Mouse (Mus musculus): ENCODE measurements around the gene Tnfrsf21. TPM values are rescaled to one million over a fixed set of nuclear protein-coding genes. Genes with fewer than 3 reads are reported as not detected.
A peak's percentile ranks its signal among the peaks of the same experiment; 100 is the strongest.

Tnfrsf21 gene
- polyA plus RNA-seq, 1 experiment from 2014 or later, result 23.6 TPM

DNA sequence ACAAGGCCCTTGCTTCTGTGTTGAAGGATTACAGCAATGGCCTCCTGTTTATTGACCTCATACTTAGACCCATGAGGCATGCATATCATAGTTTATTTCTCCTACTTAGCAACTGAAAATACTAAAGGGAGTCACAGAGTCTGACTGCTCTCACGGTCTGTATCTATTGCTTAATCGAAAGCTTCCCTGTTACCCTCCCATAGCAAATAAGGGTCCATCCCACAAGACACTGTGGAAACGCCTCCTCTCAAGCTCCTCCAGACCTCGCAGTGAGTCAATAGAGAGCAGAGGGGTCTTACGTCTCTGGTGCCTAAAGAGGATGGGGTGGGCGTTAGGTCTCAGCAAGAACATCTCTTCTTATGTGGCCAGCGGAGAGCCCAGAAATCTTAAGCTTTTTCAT lies 15.8 kb upstream of the Tnfrsf21 start:
- Histone ChIP-seq H3K4me1 (no peaks in the 10 kb centered on the region), H3K4me3 (no peak overlapping the region), H3K9me3 (no peaks in the 10 kb centered on the region), H3K27ac (replicated peaks) (no peak overlapping the region), H3K36me3 (replicated peaks) (no peaks in the 10 kb centered on the region), H3K27me3 (replicated peaks; ENCODE audit: low read depth, poor library complexity, severe bottlenecking) (no peaks in the 10 kb centered on the region)
- DNase-seq (ENCODE audit: low spot score), result no peak
- 92% methylated on average over 7 of the region's 7 CpGs for WGBS

DNA sequence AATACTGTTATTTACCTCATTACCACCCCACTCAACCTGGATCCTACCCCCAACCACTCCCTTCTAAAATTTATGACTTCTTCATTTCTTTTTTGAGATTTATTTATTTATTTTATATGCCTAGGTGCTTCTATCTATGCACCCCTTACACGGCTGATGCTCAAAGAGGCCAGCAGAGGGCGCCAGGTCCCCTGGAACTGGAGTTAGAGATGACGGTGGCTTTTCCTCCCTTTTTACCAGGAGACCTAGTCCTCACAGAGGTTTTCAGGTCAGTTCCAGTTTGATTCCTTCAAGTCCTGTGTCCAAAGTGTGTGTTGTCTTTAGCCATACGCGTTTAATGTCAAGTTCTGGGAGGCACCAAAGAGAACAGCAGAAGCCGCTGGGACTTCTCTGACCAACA lies 3.6 kb upstream of the Tnfrsf21 start:
- Histone ChIP-seq H3K36me3 (replicated peaks) (no peaks in the 10 kb centered on the region), H3K9me3 (no peaks in the 10 kb centered on the region), H3K27me3 (replicated peaks; ENCODE audit: low read depth, poor library complexity, severe bottlenecking) (0 out of 2 replicates have a peak, but pooled peaks cover 4% of the 10 kb centered on the region), H3K4me1 (peaks cover 7% of the 10 kb centered on the region), H3K4me3 (no peak overlapping the region), H3K27ac (replicated peaks) (no peak overlapping the region)
- peak; percentile 73 for DNase-seq (ENCODE audit: low spot score)
- WGBS, result 18% methylated on average over 6 of the region's 6 CpGs

DNA sequence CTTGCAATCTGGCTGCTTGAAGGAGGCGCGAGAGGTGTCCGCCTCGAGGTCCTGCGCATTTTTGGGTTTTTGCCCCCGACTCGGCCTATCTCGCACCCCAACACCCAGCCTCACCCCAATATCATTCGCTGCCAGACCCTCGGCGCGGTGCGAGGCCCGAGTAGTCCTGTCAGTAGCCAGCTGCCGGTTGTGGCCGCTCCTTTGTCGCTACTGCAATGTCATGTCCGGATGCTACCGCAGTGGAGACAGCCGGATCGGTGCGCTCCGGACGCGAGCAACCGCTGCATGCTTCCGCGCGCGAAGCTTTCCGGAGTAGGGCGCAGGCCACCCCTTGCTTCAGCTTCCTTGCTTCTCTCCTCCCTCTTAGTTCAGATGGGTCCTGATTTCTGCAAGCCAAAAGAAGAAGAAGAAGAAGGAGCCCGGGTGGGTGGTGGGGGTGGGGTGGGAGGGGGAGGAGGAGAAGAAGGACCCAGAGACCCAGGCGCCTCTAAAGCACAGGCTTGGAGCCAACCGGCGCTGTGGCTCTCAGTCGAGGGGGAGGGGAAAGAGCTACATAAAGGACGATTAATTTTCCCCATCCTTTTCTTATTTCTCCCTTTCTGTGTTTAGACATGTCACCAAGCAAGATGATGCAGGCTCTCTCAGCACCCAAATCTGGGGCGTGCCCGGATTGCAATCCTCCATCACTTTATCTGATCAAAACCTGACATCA lies 1.1 kb downstream of the Tnfrsf21 start:
- peak overlapping the region; percentile 93 for H3K27ac ChIP-seq (replicated peaks)

DNA sequence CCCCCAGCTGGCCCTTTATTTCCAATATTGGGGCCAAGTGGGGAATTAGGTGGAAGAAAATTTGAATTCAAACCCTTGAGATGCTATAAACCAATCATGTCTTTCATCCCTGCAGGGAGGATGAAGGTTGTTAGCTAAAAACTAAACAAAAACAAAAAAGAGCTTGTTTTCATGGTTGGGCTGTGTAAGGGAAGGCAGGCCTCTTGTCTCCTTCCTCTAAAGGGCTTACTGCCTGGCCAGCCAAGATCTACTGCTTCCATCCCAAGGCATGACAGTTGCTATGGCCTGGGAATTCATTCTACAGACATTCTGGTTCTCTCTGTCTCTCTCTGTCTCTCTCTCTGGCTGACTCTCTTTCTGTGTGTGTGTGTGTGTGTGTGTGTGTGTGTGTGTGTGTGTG lies 1.7 kb downstream of the Tnfrsf21 start:
- H3K27me3 ChIP-seq (replicated peaks; ENCODE audit: low read depth, poor library complexity, severe bottlenecking), result no peaks in the 10 kb centered on the region
- H3K4me1 ChIP-seq, result peaks cover 16% of the 10 kb centered on the region
- H3K4me3 ChIP-seq, result peak overlapping the region; percentile 91
- peak overlapping the region; percentile 93 for H3K27ac ChIP-seq (replicated peaks)
- no peak for DNase-seq (ENCODE audit: low spot score)
- no peaks in the 10 kb centered on the region for H3K9me3 ChIP-seq
- H3K36me3 ChIP-seq (replicated peaks), result peaks cover 25% of the 10 kb centered on the region

More for the DNA sequence above, 1.1 kb downstream of the Tnfrsf21 start:
- Histone ChIP-seq H3K9me3 (no peaks in the 10 kb centered on the region), H3K36me3 (replicated peaks) (peaks cover 20% of the 10 kb centered on the region), H3K27me3 (replicated peaks; ENCODE audit: low read depth, poor library complexity, severe bottlenecking) (no peaks in the 10 kb centered on the region), H3K4me3 (peak overlapping the region; percentile 91), H3K4me1 (peaks cover 16% of the 10 kb centered on the region)
- DNase-seq (ENCODE audit: low spot score), result peak; percentile 72
- WGBS, result 1% methylated on average over 40 of the region's 40 CpGs

DNA sequence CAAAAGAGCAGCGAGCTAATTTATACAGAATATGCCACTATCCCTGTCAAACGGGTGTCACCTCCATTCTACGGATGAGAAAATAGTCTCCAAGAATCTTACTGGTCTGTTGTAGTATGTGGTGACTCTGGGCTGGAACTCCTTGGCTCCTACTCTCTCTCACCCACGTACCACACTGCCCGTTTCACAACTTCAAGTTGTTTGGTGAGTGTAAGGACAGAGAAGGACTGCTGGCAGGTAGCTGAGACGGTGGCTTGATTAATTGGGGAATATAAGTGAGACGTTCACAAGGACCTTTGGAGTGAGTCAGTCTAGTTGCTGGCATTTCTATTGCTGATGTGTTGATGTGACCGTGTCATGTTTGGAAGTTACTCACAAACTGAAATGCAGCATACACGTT lies 3.3 kb downstream of the Tnfrsf21 start:
- H3K4me1 ChIP-seq, result peaks cover 16% of the 10 kb centered on the region
- H3K4me3 ChIP-seq, result no peak overlapping the region

DNA sequence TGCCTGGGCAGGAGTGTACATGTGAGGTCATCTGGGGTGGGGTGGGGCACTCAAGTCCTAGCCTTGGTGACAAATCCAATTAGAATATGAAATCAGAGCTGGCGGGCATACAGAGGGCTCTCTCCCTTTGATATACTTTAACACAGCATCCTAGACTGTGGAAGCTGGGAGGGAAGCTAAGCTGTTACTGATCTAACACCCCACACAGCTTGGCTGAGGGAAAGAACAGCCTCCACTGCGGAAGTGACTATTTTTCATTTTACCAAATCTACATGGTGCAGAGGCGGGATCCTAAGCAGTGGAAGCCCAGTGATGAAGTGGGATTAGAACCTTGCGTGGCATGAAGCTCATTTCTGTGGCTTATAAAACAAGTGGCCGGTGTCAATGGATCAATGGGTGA lies 4.7 kb downstream of the Tnfrsf21 start:
- 96% methylated on average over 5 of the region's 5 CpGs for WGBS
- H3K9me3 ChIP-seq, result no peaks in the 10 kb centered on the region
- no peak for DNase-seq (ENCODE audit: low spot score)
- H3K4me3 ChIP-seq, result no peak overlapping the region
- no peaks in the 10 kb centered on the region for H3K27me3 ChIP-seq (replicated peaks; ENCODE audit: low read depth, poor library complexity, severe bottlenecking)
- H3K27ac ChIP-seq (replicated peaks), result no peak overlapping the region
- H3K4me1 ChIP-seq, result peaks cover 16% of the 10 kb centered on the region
- peaks cover 31% of the 10 kb centered on the region for H3K36me3 ChIP-seq (replicated peaks)

More for the DNA sequence above, 3.3 kb downstream of the Tnfrsf21 start:
- Histone ChIP-seq H3K27me3 (replicated peaks; ENCODE audit: low read depth, poor library complexity, severe bottlenecking) (no peaks in the 10 kb centered on the region), H3K36me3 (replicated peaks) (peaks cover 25% of the 10 kb centered on the region), H3K27ac (replicated peaks) (no peak overlapping the region), H3K9me3 (no peaks in the 10 kb centered on the region)
- 93% methylated on average over 9 of the region's 9 CpGs for WGBS
- no peak for DNase-seq (ENCODE audit: low spot score)

DNA sequence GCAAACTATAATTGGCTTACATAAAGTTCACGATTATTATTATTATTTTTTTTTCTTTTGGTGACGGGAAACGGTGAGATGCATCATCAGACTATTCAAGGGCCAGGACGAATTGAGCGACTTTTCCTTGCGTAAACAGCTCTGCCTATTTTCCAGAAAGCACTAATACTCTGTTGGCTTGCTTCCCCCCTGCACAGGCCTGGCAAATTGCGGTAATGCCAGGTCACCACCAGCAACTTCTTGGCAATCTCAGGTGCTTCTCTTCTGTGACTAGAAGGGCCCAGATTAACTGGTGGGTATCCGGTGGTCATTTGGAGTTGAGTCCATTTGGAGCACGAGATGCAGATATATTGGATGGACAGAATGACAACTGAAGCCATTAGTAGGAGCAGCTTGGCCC lies 5.7 kb downstream of the Tnfrsf21 start:
- no peaks in the 10 kb centered on the region for H3K9me3 ChIP-seq
- peaks cover 13% of the 10 kb centered on the region for H3K4me1 ChIP-seq
- H3K36me3 ChIP-seq (replicated peaks), result peaks cover 35% of the 10 kb centered on the region
- 95% methylated on average over 9 of the region's 9 CpGs for WGBS
- H3K27me3 ChIP-seq (replicated peaks; ENCODE audit: low read depth, poor library complexity, severe bottlenecking), result no peaks in the 10 kb centered on the region
- no peak overlapping the region for H3K4me3 ChIP-seq
- no peak overlapping the region for H3K27ac ChIP-seq (replicated peaks)
- DNase-seq (ENCODE audit: low spot score), result no peak

DNA sequence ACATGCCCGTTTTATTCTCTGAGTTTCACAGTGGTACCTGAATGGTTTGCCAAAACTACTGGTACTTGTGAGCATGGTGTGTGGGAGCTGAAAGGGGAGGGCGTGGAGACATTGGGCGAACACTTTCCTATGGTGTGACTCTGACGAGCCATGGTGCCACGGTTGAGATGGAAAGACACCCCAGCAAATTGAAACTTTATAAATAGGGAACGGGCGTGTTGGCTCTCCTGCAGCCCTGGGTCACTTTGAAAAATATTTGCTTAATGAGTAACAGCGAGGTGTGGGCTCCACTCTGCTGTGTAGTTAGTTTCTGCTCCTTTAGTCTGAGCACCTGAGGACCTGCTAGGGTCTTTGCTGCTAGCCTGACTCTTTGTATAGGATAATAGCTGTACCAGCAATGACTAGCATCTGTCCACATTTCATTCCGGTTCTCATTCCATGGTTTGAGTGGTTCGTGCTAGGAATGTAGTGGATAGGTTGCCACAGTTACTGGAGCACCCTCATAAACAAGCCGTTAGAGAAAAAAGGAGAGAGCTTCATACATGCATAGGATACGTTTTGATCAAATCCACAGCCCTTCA lies 7.4 kb downstream of the Tnfrsf21 start:
- Histone ChIP-seq H3K4me1 (no peaks in the 10 kb centered on the region), H3K4me3 (no peak overlapping the region), H3K9me3 (no peaks in the 10 kb centered on the region), H3K27ac (replicated peaks) (no peak overlapping the region), H3K36me3 (replicated peaks) (peaks cover 35% of the 10 kb centered on the region), H3K27me3 (replicated peaks; ENCODE audit: low read depth, poor library complexity, severe bottlenecking) (no peaks in the 10 kb centered on the region)
- 87% methylated on average over 12 of the region's 12 CpGs for WGBS
- DNase-seq (ENCODE audit: low spot score), result no peak

DNA sequence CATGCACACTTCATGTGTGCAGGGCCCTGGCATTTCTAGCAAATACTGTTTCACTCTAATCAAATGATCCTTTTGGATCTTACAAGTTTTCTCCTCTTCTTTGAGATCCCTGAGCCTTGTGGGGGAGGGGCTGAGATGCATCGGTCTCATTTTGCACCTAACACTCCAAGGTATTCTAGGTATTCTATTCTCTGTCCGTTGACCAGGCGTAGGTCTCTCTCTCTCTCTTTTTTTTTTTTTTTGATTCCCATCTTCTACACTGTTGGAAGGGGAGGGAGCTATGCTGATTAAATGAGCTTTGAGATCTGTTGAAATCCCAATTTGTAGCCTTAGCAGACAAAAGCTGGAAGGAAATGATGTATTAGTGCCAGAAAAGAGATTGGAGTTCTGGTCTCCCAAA lies 8.2 kb downstream of the Tnfrsf21 start:
- Histone ChIP-seq H3K27ac (replicated peaks) (no peak overlapping the region), H3K4me1 (no peaks in the 10 kb centered on the region), H3K36me3 (replicated peaks) (peaks cover 35% of the 10 kb centered on the region), H3K9me3 (no peaks in the 10 kb centered on the region), H3K4me3 (no peak overlapping the region), H3K27me3 (replicated peaks; ENCODE audit: low read depth, poor library complexity, severe bottlenecking) (no peaks in the 10 kb centered on the region)
- no peak for DNase-seq (ENCODE audit: low spot score)
- 84% methylated on average over 3 of the region's 3 CpGs for WGBS

DNA sequence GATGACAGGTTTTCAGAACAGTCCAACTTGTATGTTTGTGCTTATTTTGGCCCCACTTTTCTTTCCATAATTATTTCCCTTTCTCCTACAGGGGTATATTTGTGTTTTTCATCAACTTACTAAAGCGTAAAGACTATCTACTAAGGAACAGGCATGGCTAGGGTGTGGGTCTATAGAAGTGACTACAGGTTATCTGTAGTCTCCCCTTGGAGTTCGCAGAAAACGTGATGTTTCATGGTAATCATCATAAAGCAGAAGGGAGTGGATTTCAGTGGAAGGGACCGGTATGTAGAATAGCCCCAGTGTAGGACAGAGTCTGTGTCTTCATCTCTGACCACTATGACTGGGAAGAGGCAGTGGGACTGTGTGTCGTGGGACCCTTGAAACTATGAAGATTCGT lies 8.7 kb downstream of the Tnfrsf21 start:
- Histone ChIP-seq H3K36me3 (replicated peaks) (peaks cover 34% of the 10 kb centered on the region), H3K27me3 (replicated peaks; ENCODE audit: low read depth, poor library complexity, severe bottlenecking) (no peaks in the 10 kb centered on the region), H3K27ac (replicated peaks) (no peak overlapping the region), H3K4me3 (no peak overlapping the region), H3K4me1 (no peaks in the 10 kb centered on the region), H3K9me3 (no peaks in the 10 kb centered on the region)
- DNase-seq (ENCODE audit: low spot score), result no peak
- 94% methylated on average over 6 of the region's 6 CpGs for WGBS

DNA sequence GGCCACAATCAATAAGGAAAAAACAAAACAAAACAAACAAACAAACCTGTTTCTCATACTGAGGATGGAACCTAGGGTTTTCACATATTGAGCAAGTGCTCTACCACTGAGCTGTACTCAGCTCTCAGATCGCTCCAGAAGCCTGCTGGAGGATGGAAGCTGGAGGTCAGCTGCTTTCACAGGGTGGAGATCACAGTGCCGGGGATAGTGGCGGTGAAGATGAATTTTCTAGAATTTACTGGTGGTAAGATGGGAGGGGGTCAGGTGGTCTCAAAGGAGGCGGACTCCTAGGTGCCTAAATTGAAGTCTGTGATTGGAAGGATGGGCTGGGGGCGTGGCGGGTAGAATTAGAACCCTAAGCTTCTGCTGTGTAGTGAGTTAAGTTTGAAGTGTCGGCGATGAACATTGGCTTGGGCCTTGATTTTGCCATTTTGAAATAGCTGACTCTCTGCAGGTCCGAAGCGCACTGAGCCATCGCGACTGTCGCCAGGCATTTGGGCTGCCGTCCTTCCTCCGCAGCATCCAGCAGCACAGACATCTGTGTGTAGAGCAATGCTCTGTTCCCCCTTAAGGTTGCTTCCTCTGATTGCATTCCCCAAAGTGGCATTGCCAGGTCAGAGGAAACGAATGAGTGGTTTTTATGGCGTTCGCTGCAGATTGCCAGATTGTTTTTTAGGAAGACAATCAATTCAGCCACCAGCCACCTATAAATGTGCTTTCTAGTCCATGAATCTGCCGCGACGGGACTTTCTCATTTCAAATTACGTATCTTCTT lies 9.7 kb downstream of the Tnfrsf21 start:
- Histone ChIP-seq H3K9me3 (no peaks in the 10 kb centered on the region), H3K4me3 (no peak overlapping the region), H3K4me1 (no peaks in the 10 kb centered on the region), H3K36me3 (replicated peaks) (peaks cover 26% of the 10 kb centered on the region), H3K27ac (replicated peaks) (no peak overlapping the region), H3K27me3 (replicated peaks; ENCODE audit: low read depth, poor library complexity, severe bottlenecking) (no peaks in the 10 kb centered on the region)
- no peak for DNase-seq (ENCODE audit: low spot score)
- WGBS, result 96% methylated on average over 22 of the region's 22 CpGs

DNA sequence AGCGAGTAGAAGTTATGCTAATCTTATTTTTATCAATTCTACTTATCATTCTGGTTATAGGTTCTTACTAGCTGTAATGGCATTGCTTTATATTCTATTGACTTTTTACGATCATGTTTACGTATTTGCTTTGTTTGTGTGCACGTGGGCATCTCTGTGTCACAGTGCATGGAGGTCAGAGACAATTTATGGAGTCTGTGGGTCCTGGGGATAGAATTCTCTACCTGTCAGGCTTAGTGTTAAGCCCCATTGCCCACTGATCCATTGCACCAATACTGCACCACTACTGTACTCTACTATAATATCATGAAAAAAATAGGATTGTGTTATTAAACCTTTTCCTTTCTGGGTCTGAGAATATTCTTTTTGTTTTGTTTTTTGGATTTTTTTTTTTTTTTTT lies 10.4 kb downstream of the Tnfrsf21 start:
- DNase-seq (ENCODE audit: low spot score), result no peak
- WGBS, result 94% methylated on average over 4 of the region's 4 CpGs
- H3K4me1 ChIP-seq, result no peaks in the 10 kb centered on the region
- H3K27me3 ChIP-seq (replicated peaks; ENCODE audit: low read depth, poor library complexity, severe bottlenecking), result no peaks in the 10 kb centered on the region
- no peak overlapping the region for H3K4me3 ChIP-seq
- H3K27ac ChIP-seq (replicated peaks), result no peak overlapping the region
- no peaks in the 10 kb centered on the region for H3K9me3 ChIP-seq
- H3K36me3 ChIP-seq (replicated peaks), result peaks cover 22% of the 10 kb centered on the region

DNA sequence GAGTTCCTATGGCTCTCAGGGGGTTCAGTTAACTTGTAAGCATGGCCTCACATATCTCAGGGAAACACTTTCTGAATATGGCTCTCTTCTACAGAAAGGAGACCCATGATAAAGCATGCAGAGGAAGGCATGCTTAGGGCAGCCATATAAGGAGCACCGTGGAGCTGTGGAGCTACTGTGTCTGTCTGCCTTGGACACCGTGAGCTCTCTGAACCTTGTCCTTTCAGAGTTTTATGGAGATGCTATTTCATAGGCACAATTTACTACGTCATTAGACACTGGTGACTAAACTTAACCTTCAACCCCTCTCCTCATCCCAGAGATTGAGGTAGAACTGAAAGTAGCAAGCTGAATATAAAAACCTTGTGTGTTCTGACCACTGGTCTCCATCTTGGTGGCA lies 13.2 kb downstream of the Tnfrsf21 start:
- WGBS, result 90% methylated on average over 3 of the region's 3 CpGs
- Histone ChIP-seq H3K4me1 (no peaks in the 10 kb centered on the region), H3K27me3 (replicated peaks; ENCODE audit: low read depth, poor library complexity, severe bottlenecking) (no peaks in the 10 kb centered on the region), H3K9me3 (no peaks in the 10 kb centered on the region), H3K27ac (replicated peaks) (no peak overlapping the region), H3K4me3 (no peak overlapping the region), H3K36me3 (replicated peaks) (peaks cover 10% of the 10 kb centered on the region; the same call in 1 of the 2 replicates)
- no peak for DNase-seq (ENCODE audit: low spot score)
